Mouse (Mus musculus) intestine, embryonic 14.5 days (tissue): Measurements from ENCODE around the gene Mex3a. TPM values are rescaled to one million over a fixed set of nuclear protein-coding genes. Genes with fewer than 3 reads are reported as not detected.

ENCODE experiments used
- ATAC-seq: fragments of 200-750 bp; cut with Nextera tagmentation; replicated peaks from 2 replicates; pipeline ENCODE4 v1.8.0; 2017; ENCODE audit warnings: low read depth, moderate number of reproducible peaks, moderate TSS enrichment, moderate library complexity; ENCODE audit not compliant: low FRiP score, low TSS enrichment
- DNase-seq: peaks from one replicate; pipeline ENCODE4 v3.0.0-alpha.2; 2018; ENCODE audit warnings: low spot score
- H3K27ac ChIP-seq: fragments of 300-500 bp; sonication (generic); 2 replicates; pipeline ENCODE4 v1.5.1; 2014; ENCODE audit warnings: low read depth, mild to moderate bottlenecking, control low read depth
- H3K27me3 ChIP-seq: fragments of 300-500 bp; sonication (generic); replicated peaks from 2 replicates; pipeline ENCODE4 v1.6.1; 2014; ENCODE audit warnings: low read length, control low read depth; ENCODE audit not compliant: control insufficient read depth, insufficient read depth
- H3K36me3 ChIP-seq: fragments of 300-500 bp; sonication (generic); 2 replicates; pipeline ENCODE4 v1.6.1; 2014; ENCODE audit warnings: low read length, control low read depth; ENCODE audit not compliant: control insufficient read depth, insufficient read depth
- H3K4me1 ChIP-seq: fragments of 300-500 bp; sonication (generic); replicated peaks from 2 replicates; pipeline ENCODE4 v1.6.1; 2014; ENCODE audit warnings: low read length, control low read depth, mixed read lengths; ENCODE audit not compliant: control insufficient read depth, insufficient read depth
- H3K4me2 ChIP-seq: fragments of 300-500 bp; sonication (generic); 2 replicates; pipeline ENCODE4 v1.6.1; 2014; ENCODE audit warnings: low read length
- H3K4me3 ChIP-seq: fragments of 300-500 bp; sonication (generic); 2 replicates; pipeline ENCODE4 v1.5.1; 2014; ENCODE audit warnings: low read depth, low read length, control low read depth, mixed read lengths
- H3K9ac ChIP-seq: fragments of 300-500 bp; sonication (generic); 2 replicates; pipeline ENCODE4 v1.6.1; 2014; ENCODE audit warnings: mild to moderate bottlenecking, low read length
- H3K9me3 ChIP-seq: fragments of 300-500 bp; sonication (generic); 2 replicates; pipeline ENCODE4 v1.6.1; 2016; ENCODE audit warnings: low read length, control low read depth; ENCODE audit not compliant: control insufficient read depth
- WGBS: fragments of 180-500 bp; shearing (Covaris S2); extraction: QIAGEN DNeasy Blood & Tissue Kit; methylation state at CpG from one replicate; pipeline ENCODE4 v1.1.7; 2014; 5-methylcytosine and 5-hydroxymethylcytosine counted together
- microRNA counts: library from miRNA; unstranded; fragments of <30 nt; microRNA quantifications from one replicate; lab custom pipeline; 2016
- microRNA-seq: library from miRNA; unstranded; fragments of <30 nt; microRNA quantifications from one replicate; pipeline ENCODE4, GENCODE M21; 2016
- polyA plus RNA-seq: library from polyadenylated mRNA; unstranded; fragments of >200 nt; fragmentation: Nextera tagmentation; extraction: Ambion mirVana; gene quantifications from 2 replicates; pipeline ENCODE4 v1.2.1, GENCODE M21; 2014

Gene Mex3a
- polyA plus RNA-seq, 1 experiment from 2014 or later, result 19.8 TPM

- Histone ChIP-seq H3K27ac (no peak overlapping the region), H3K4me2 (no peak overlapping the region), H3K9ac (no peak overlapping the region), H3K4me1 (peaks cover 2% of the 10 kb centered on the region), H3K27me3 (no peaks in the 10 kb centered on the region), H3K36me3 (peaks cover 59% of the 10 kb centered on the region), H3K9me3 (no peaks in the 10 kb centered on the region), H3K4me3 (no peak overlapping the region)
- WGBS, result 91% methylated on average over 6 of the region's 6 CpGs
- no peak for DNase-seq
- ATAC-seq, result no peak
Observed at GRCm38 (mm10) chr3:88585769-88586168, 53.6 kb downstream of the Mex3a start.

- H3K27me3 ChIP-seq, result no peaks in the 10 kb centered on the region
- H3K4me3 ChIP-seq, result no peak overlapping the region
- no peaks in the 10 kb centered on the region for H3K9me3 ChIP-seq
- no peak overlapping the region for H3K27ac ChIP-seq
- H3K4me2 ChIP-seq, result no peak overlapping the region
- no peak for ATAC-seq
- no peak overlapping the region for H3K9ac ChIP-seq
- H3K4me1 ChIP-seq, result peaks cover 4% of the 10 kb centered on the region; the same call in 1 of the 2 replicates
- 95% methylated on average over 5 of the region's 5 CpGs for WGBS
- peaks cover 51% of the 10 kb centered on the region for H3K36me3 ChIP-seq
- DNase-seq, result no peak
Observed at GRCm38 (mm10) chr3:88586640-88587039, 54.4 kb downstream of the Mex3a start.

DNA sequence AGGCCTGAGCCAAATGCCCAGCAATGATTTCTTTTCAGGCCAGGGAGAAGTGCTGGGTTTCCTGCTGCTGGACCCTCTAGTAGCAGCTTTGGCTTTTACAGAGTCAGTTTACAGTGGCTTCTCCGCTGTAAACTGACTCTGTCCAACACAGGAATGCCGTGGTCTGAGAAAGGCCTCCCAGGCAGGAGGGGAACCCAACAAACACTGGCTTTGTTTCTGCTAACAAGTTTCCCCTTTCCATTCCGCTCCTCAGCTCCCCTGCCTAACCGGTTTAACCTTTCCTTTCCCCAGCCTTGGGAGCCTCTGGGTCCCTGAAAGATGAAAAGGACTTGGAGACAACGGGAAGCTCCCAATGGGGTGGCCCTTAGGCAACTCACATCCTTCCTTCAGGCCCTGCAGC is 58.1 kb downstream of the Mex3a start:
- H3K27me3 ChIP-seq, result no peaks in the 10 kb centered on the region
- no peak overlapping the region for H3K9ac ChIP-seq
- no peaks in the 10 kb centered on the region for H3K9me3 ChIP-seq
- WGBS, result 29% methylated on average over 5 of the region's 5 CpGs
- H3K4me2 ChIP-seq, result no peak overlapping the region
- DNase-seq (no peak), ATAC-seq (no peak)
- H3K27ac ChIP-seq, result no peak overlapping the region
- peaks cover 9% of the 10 kb centered on the region; the same call in 1 of the 2 replicates for H3K4me1 ChIP-seq
- H3K36me3 ChIP-seq, result peaks cover 35% of the 10 kb centered on the region
- no peak overlapping the region for H3K4me3 ChIP-seq

MicroRNAs encoded within 50 kb of the gene (microRNA counts, 519-probe panel; counts per million panel counts)
- microRNA mmu-miR-1905 (lab: Ali Mortazavi, UCI), result not detected

Small RNA genes lying within 50 kb of the gene (microRNA-seq; reads per million reads assigned to microRNA genes)
- not detected for gene Mir1905

Other genes starting within 250 kb of the Mex3a start
- gene Gm38392, start 245.2 kb upstream of the Mex3a start, polyA plus RNA-seq, result 0.28 and 0.89 TPM in 2 replicates
- 13.3 TPM in 2 replicates for gene Tsacc, start 235.4 kb upstream of the Mex3a start, polyA plus RNA-seq
- 566 and 608 TPM in 2 replicates for gene Cct3, start 235.3 kb upstream of the Mex3a start, polyA plus RNA-seq
- gene Glmp, start 207.4 kb upstream of the Mex3a start, polyA plus RNA-seq, result 140 and 161 TPM in 2 replicates
- 17.1 and 17.3 TPM in 2 replicates for gene Tmem79, start 196.2 kb upstream of the Mex3a start, polyA plus RNA-seq
- gene Smg5, start 196.1 kb upstream of the Mex3a start, polyA plus RNA-seq, result 39.4 and 40.1 TPM in 2 replicates
- 1.5 and 2.4 TPM in 2 replicates for gene Paqr6, start 167.8 kb upstream of the Mex3a start, polyA plus RNA-seq
- gene Bglap3, start 159.7 kb upstream of the Mex3a start, polyA plus RNA-seq, result 0.28 and 0.30 TPM in 2 replicates
- not detected in 2 replicates for gene Bglap2, start 153.7 kb upstream of the Mex3a start, polyA plus RNA-seq
- gene Bglap, start 147.9 kb upstream of the Mex3a start, polyA plus RNA-seq, result 0.64 TPM in 1 of 2 replicates, not detected in the other
- 150 and 154 TPM in 2 replicates for gene Pmf1, start 122.1 kb upstream of the Mex3a start, polyA plus RNA-seq
- gene Slc25a44, start 107.3 kb upstream of the Mex3a start, polyA plus RNA-seq, result 19.7 and 20.1 TPM in 2 replicates
- 11.1 and 13.3 TPM in 2 replicates for gene Sema4a, start 71.2 kb upstream of the Mex3a start, polyA plus RNA-seq
- gene Lmna, start 22.4 kb upstream of the Mex3a start, polyA plus RNA-seq, result 86.0 and 96.0 TPM in 2 replicates
- 55.6 and 56.9 TPM in 2 replicates for gene Rab25, start 15.9 kb downstream of the Mex3a start, polyA plus RNA-seq
- 98.9 and 102 TPM in 2 replicates for gene Lamtor2, start 20.7 kb downstream of the Mex3a start, polyA plus RNA-seq
- gene Ubqln4, start 21.4 kb downstream of the Mex3a start, polyA plus RNA-seq, result 59.0 and 60.8 TPM in 2 replicates
- gene Ssr2, start 43.5 kb downstream of the Mex3a start, polyA plus RNA-seq, result 290 and 316 TPM in 2 replicates
- 87.0 and 98.4 TPM in 2 replicates for gene Arhgef2, start 73.6 kb downstream of the Mex3a start, polyA plus RNA-seq
- not detected in 2 replicates for gene Rxfp4, start 120.7 kb downstream of the Mex3a start, polyA plus RNA-seq
- 78.9 and 87.9 TPM in 2 replicates for gene Khdc4, start 153.4 kb downstream of the Mex3a start, polyA plus RNA-seq
- gene Rit1, start 184.4 kb downstream of the Mex3a start, polyA plus RNA-seq, result 56.4 and 62.1 TPM in 2 replicates
- 28.6 and 29.7 TPM in 2 replicates for gene Syt11, start 242.8 kb downstream of the Mex3a start, polyA plus RNA-seq